Mouse (Mus musculus) hindbrain, embryonic 14.5 days (tissue): ENCODE data around the gene Gm27179. TPM values are rescaled to one million over a fixed set of nuclear protein-coding genes. Genes with fewer than 3 reads are reported as not detected.
"Not testable (repeated sequence)": the region's sequence is repeated elsewhere in the genome, so short reads cannot be mapped to it uniquely, and the experiment has no call there.

Experiments used
- ATAC-seq: fragments of 200-750 bp; cut with Nextera tagmentation; 2 replicates; pipeline ENCODE4 v1.8.0; 2017; ENCODE audit warnings: moderate number of reproducible peaks, mild to moderate bottlenecking, moderate TSS enrichment, moderate library complexity; ENCODE audit not compliant: low FRiP score
- DNase-seq: peaks from one replicate; pipeline ENCODE4 v3.0.0-alpha.2; 2015; ENCODE audit warnings: low spot score
- H3K27ac ChIP-seq: fragments of 300-500 bp; sonication (generic); 2 replicates; pipeline ENCODE4 v1.5.1; 2014; ENCODE audit warnings: mild to moderate bottlenecking, moderate library complexity
- H3K27me3 ChIP-seq: fragments of 300-500 bp; sonication (generic); 2 replicates; pipeline ENCODE4 v1.6.1; 2014; ENCODE audit warnings: mild to moderate bottlenecking, low read length, mixed read lengths; ENCODE audit not compliant: control insufficient read depth, insufficient read depth
- H3K36me3 ChIP-seq: fragments of 300-500 bp; sonication (generic); replicated peaks from 2 replicates; pipeline ENCODE4 v1.6.1; 2014; ENCODE audit not compliant: control insufficient read depth, insufficient read depth
- H3K4me1 ChIP-seq: fragments of 300-500 bp; sonication (generic); replicated peaks from 2 replicates; pipeline ENCODE4 v1.6.1; 2014; ENCODE audit warnings: antibody characterized with exemption, low read length, mixed read lengths; ENCODE audit not compliant: control insufficient read depth, insufficient read depth
- H3K4me2 ChIP-seq: fragments of 300-500 bp; sonication (generic); replicated peaks from 2 replicates; pipeline ENCODE4 v1.6.1; 2014; ENCODE audit warnings: mild to moderate bottlenecking, moderate library complexity
- H3K4me3 ChIP-seq: fragments of 300-500 bp; sonication (generic); replicated peaks from 2 replicates; pipeline ENCODE4 v1.5.1; 2014; ENCODE audit warnings: mild to moderate bottlenecking, low read length
- H3K9ac ChIP-seq: fragments of 300-500 bp; sonication (generic); 2 replicates; pipeline ENCODE4 v1.6.1; 2014
- H3K9me3 ChIP-seq: fragments of 300-500 bp; sonication (generic); 2 replicates; pipeline ENCODE4 v1.6.1; 2016; ENCODE audit warnings: low read length; ENCODE audit not compliant: control insufficient read depth
- WGBS: fragments of 180-500 bp; shearing (Covaris S2); extraction: QIAGEN DNeasy Blood & Tissue Kit; methylation state at CpG from one replicate; pipeline ENCODE4 v1.1.7; 2014; 5-methylcytosine and 5-hydroxymethylcytosine counted together
- polyA plus RNA-seq: library from polyadenylated mRNA; unstranded; fragments of >200 nt; fragmentation: Nextera tagmentation; extraction: Ambion mirVana; gene quantifications from 2 replicates; pipeline ENCODE4 v1.2.1, GENCODE M21; 2014

Gm27179 gene
- not detected in 2 replicates for polyA plus RNA-seq

GRCm38 (mm10) chr14:69512449-69512848 is at the start of gene Gm27179:
Gene Gm27179, minus strand, starts transcription at chr14:69512549.
- H3K27me3 ChIP-seq, H3K9ac ChIP-seq, H3K27ac ChIP-seq, H3K36me3 ChIP-seq, DNase-seq, H3K9me3 ChIP-seq, H3K4me1 ChIP-seq, ATAC-seq, H3K4me2 ChIP-seq, H3K4me3 ChIP-seq: not testable (repeated sequence)
- no CpG with 5 or more reads among the region's 2 CpGs for WGBS

GRCm38 (mm10) chr14:69557550-69557949 is 45.2 kb upstream of the Gm27179 start:
- not testable (repeated sequence) for H3K4me3 ChIP-seq, H3K4me1 ChIP-seq, H3K27me3 ChIP-seq, H3K36me3 ChIP-seq, DNase-seq, H3K9ac ChIP-seq, H3K9me3 ChIP-seq, H3K27ac ChIP-seq, H3K4me2 ChIP-seq, ATAC-seq
- WGBS, result no CpG with 5 or more reads among the region's 14 CpGs

- WGBS, result no CpG with 5 or more reads among the region's 8 CpGs
- not testable (repeated sequence) for DNase-seq, H3K9ac ChIP-seq, H3K27ac ChIP-seq, H3K4me1 ChIP-seq, H3K4me2 ChIP-seq, H3K4me3 ChIP-seq, H3K27me3 ChIP-seq, ATAC-seq, H3K36me3 ChIP-seq, H3K9me3 ChIP-seq
Observed at GRCm38 (mm10) chr14:69556820-69557219, 44.5 kb upstream of the Gm27179 start.

GRCm38 (mm10) chr14:69555110-69555831 is 42.9 kb upstream of the Gm27179 start, which contains the start of gene Entpd4b:
Gene Entpd4b, plus strand, starts transcription at chr14:69555424.
- not testable (repeated sequence) for DNase-seq, H3K27ac ChIP-seq, H3K36me3 ChIP-seq, H3K27me3 ChIP-seq, H3K4me1 ChIP-seq, H3K9me3 ChIP-seq, H3K9ac ChIP-seq, H3K4me3 ChIP-seq, H3K4me2 ChIP-seq
- no CpG with 5 or more reads among the region's 68 CpGs for WGBS
- ATAC-seq, result peak; percentile 93

- not testable (repeated sequence) for H3K27ac ChIP-seq, H3K4me2 ChIP-seq, H3K9me3 ChIP-seq, H3K4me1 ChIP-seq, H3K4me3 ChIP-seq, H3K27me3 ChIP-seq, H3K36me3 ChIP-seq, DNase-seq, ATAC-seq, H3K9ac ChIP-seq
- WGBS, result no CpG with 5 or more reads among the region's 4 CpGs
Observed at GRCm38 (mm10) chr14:69547310-69547709, 35.0 kb upstream of the Gm27179 start.

GRCm38 (mm10) chr14:69545052-69545451 is 32.7 kb upstream of the Gm27179 start:
- no CpG with 5 or more reads among the region's 2 CpGs for WGBS
- not testable (repeated sequence) for H3K27me3 ChIP-seq, H3K9ac ChIP-seq, H3K36me3 ChIP-seq, H3K27ac ChIP-seq, H3K4me3 ChIP-seq, H3K4me1 ChIP-seq, H3K4me2 ChIP-seq, H3K9me3 ChIP-seq, DNase-seq, ATAC-seq

- DNase-seq, H3K4me3 ChIP-seq, H3K4me1 ChIP-seq, H3K9me3 ChIP-seq, H3K27ac ChIP-seq, H3K36me3 ChIP-seq, H3K9ac ChIP-seq, H3K27me3 ChIP-seq, ATAC-seq, H3K4me2 ChIP-seq: not testable (repeated sequence)
- WGBS, result no CpG with 5 or more reads among the region's 7 CpGs
Observed at GRCm38 (mm10) chr14:69544033-69544432, 31.7 kb upstream of the Gm27179 start.

- H3K27ac ChIP-seq, H3K4me3 ChIP-seq, H3K36me3 ChIP-seq, H3K9me3 ChIP-seq, DNase-seq, H3K9ac ChIP-seq, H3K4me2 ChIP-seq, ATAC-seq, H3K27me3 ChIP-seq, H3K4me1 ChIP-seq: not testable (repeated sequence)
- no CpG with 5 or more reads among the region's 7 CpGs for WGBS
Observed at GRCm38 (mm10) chr14:69542695-69543094, 30.3 kb upstream of the Gm27179 start.

- H3K4me2 ChIP-seq, H3K9me3 ChIP-seq, H3K27me3 ChIP-seq, H3K36me3 ChIP-seq, ATAC-seq, DNase-seq, H3K27ac ChIP-seq, H3K4me1 ChIP-seq, H3K4me3 ChIP-seq, H3K9ac ChIP-seq: not testable (repeated sequence)
- no CpG with 5 or more reads among the region's 5 CpGs for WGBS
Observed at GRCm38 (mm10) chr14:69540113-69540512, 27.8 kb upstream of the Gm27179 start.
